Mouse (Mus musculus): Measurements from ENCODE around the gene Smox. TPM values are rescaled to one million over a fixed set of nuclear protein-coding genes. Genes with fewer than 3 reads are reported as not detected.
A peak's percentile ranks its signal among the peaks of the same experiment; 100 is the strongest.

Gene Smox
- polyA plus RNA-seq (2016; fragmentation: Nextera tagmentation; extraction: Ambion mirVana): 21.0 and 21.3 TPM in 2 replicates

DNA sequence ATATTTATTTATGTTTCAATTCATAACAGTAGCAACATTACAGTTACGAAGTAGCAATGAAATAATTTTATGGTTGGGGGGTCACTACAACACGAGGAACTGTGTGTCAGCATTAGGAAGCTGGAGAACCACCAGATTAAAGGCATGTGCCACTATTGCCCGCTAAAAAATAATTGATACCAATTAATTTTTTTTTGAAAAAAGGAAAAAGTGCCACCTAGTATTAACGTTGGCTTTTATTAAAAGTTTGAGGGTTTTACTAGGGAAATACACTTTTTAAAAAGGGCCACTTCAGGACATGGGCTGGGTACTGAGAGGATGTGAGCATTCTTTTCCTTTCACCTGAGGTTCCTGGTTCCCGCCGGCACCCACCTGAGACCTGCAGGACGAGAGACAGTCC, at the start of gene Smox:
Smox (plus strand) TSS at position 301 of the 400 bp plus-strand sequence.
- Histone ChIP-seq H3K4me1 (replicated peaks) (peaks cover 19% of the 10 kb centered on the region), H3K4me3 (peak within 1 kb of the TSS; percentile 85), H3K27me3 (replicated peaks) (no peaks in the 10 kb centered on the region), H3K36me3 (no peaks in the 10 kb centered on the region), H3K4me2 (peak within 1 kb of the TSS; percentile 97), H3K9ac (peak within 1 kb of the TSS; percentile 92), H3K9me3 (replicated peaks) (no peaks in the 10 kb centered on the region), H3K27ac (ENCODE audit: poor library complexity, severe bottlenecking) (peak within 1 kb of the TSS; percentile 61; the same call in 1 of the 2 replicates)
- ATAC-seq (ENCODE audit: insufficient number of reproducible peaks, low FRiP score): no peak
- 23% methylated on average over 7 of the region's 7 CpGs for WGBS

DNA sequence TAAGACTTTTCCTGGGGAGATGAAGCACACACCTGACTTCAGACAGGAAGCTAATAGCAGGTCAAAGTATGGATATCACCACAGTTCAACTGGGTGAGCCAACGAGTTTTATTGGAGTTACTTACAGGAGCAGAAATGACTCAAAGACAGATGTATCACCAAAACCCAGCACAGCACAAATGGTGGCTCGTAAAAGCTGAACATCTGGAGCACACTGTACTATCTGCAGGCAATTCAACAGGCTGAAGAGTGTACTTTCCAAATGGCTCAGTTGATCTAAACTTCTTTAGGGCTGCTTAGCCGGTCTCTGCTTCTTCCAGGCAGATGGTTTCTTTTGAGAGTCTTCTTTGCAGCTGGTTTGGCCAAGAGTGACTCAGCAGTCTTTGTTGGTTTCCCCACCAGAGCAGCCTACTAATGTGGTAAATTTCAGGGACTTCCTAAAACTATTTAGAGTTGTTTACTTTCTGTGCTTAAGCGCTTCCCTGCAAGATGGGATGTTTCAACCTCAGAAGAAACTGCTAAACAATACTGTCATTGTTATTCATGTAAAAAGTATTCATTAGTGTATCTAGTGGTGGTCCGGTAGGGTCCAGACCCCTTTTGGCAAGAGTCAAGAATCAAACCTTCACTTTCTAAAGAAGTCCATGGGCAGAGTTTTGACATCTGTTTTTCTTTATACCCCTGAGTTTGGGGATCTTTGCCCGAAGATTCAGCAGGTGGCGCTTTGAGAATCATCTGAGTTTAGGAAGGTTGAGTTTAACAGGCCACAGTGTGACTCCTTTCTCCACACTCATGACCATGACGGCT, 48.0 kb upstream of the Smox start:
- no peaks in the 10 kb centered on the region for H3K4me1 ChIP-seq (replicated peaks)
- no peak overlapping the region for H3K4me2 ChIP-seq
- 71% methylated on average over 8 of the region's 8 CpGs for WGBS
- H3K27me3 ChIP-seq (replicated peaks): peaks cover 6% of the 10 kb centered on the region; the same call in 1 of the 2 replicates
- H3K9ac ChIP-seq: no peak overlapping the region
- H3K36me3 ChIP-seq: no peaks in the 10 kb centered on the region
- H3K9me3 ChIP-seq (replicated peaks): no peaks in the 10 kb centered on the region
- no peak overlapping the region for H3K27ac ChIP-seq (ENCODE audit: poor library complexity, severe bottlenecking)
- no peak overlapping the region for H3K4me3 ChIP-seq
- ATAC-seq (ENCODE audit: insufficient number of reproducible peaks, low FRiP score): no peak

DNA sequence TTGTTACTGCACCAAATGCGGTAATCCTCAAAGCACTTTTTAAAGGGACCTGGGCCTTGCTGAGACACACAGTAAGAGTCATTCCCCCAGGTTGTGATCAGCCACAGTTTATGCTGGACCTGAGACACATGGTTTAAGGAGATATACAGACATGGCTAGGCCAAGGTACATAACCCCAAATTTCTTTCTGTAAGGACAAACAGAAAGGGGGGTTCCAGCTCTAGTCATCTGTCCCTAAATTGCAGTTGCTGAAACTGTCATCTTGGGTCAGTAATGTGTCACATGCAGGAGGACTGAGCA, 47.5 kb upstream of the Smox start:
- Histone ChIP-seq H3K36me3 (no peaks in the 10 kb centered on the region), H3K9ac (no peak overlapping the region), H3K27ac (ENCODE audit: poor library complexity, severe bottlenecking) (no peak overlapping the region), H3K4me3 (no peak overlapping the region), H3K27me3 (replicated peaks) (peaks cover 6% of the 10 kb centered on the region; the same call in 1 of the 2 replicates), H3K9me3 (replicated peaks) (no peaks in the 10 kb centered on the region), H3K4me1 (replicated peaks) (no peaks in the 10 kb centered on the region), H3K4me2 (no peak overlapping the region)
- no peak for ATAC-seq (ENCODE audit: insufficient number of reproducible peaks, low FRiP score)
- 60% methylated on average over 1 of the region's 1 CpGs for WGBS

DNA sequence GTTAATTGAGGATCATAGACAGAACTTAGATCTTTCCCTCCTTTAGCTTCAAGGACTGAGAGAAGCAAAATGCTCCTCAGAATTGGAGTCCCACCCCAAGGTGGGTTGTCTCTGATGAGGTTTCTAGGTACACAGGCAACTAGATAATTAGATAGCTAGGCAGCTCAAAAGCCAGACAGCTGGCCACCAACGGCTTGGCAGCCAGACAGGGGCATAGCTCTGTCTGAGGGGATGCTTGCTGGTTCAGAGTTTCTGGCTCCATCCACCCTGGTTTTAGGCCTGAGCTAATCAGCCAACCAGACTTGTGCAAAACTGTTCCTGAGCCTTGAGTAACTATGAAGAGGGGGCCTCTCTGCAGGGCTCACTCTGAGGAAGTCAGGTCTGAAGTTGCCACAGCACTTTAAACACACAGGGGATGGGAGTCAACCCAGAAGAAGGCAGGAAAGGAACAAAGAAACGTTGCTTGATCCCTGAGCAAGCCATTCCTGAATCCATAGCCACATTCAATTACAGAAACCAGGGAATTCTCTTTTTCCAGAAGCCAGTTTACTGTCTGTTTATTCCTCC, 44.8 kb upstream of the Smox start:
- H3K4me2 ChIP-seq: no peak overlapping the region
- ATAC-seq (ENCODE audit: insufficient number of reproducible peaks, low FRiP score): no peak
- H3K36me3 ChIP-seq: no peaks in the 10 kb centered on the region
- no peaks in the 10 kb centered on the region for H3K9me3 ChIP-seq (replicated peaks)
- no peaks in the 10 kb centered on the region for H3K4me1 ChIP-seq (replicated peaks)
- H3K27ac ChIP-seq (ENCODE audit: poor library complexity, severe bottlenecking): no peak overlapping the region
- H3K4me3 ChIP-seq: no peak overlapping the region
- 62% methylated on average over 2 of the region's 2 CpGs for WGBS
- H3K27me3 ChIP-seq (replicated peaks): peaks cover 6% of the 10 kb centered on the region; the same call in 1 of the 2 replicates
- no peak overlapping the region for H3K9ac ChIP-seq

- WGBS: 77% methylated on average over 8 of the region's 8 CpGs
- no peak overlapping the region for H3K4me2 ChIP-seq
- H3K4me3 ChIP-seq: no peak overlapping the region
- no peak overlapping the region for H3K9ac ChIP-seq
- peaks cover 6% of the 10 kb centered on the region; the same call in 1 of the 2 replicates for H3K27me3 ChIP-seq (replicated peaks)
- H3K4me1 ChIP-seq (replicated peaks): 0 out of 2 replicates have a peak, but pooled peaks cover 5% of the 10 kb centered on the region
- H3K9me3 ChIP-seq (replicated peaks): no peaks in the 10 kb centered on the region
- H3K27ac ChIP-seq (ENCODE audit: poor library complexity, severe bottlenecking): no peak overlapping the region
- no peaks in the 10 kb centered on the region for H3K36me3 ChIP-seq
- ATAC-seq (ENCODE audit: insufficient number of reproducible peaks, low FRiP score): no peak
Observed at GRCm38 (mm10) chr2:131447566-131448330, 43.5 kb upstream of the Smox start.

GRCm38 (mm10) chr2:131448353-131448752, 42.9 kb upstream of the Smox start:
- no peaks in the 10 kb centered on the region for H3K36me3 ChIP-seq
- peaks cover 6% of the 10 kb centered on the region; the same call in 1 of the 2 replicates for H3K27me3 ChIP-seq (replicated peaks)
- no peak overlapping the region for H3K27ac ChIP-seq (ENCODE audit: poor library complexity, severe bottlenecking)
- ATAC-seq (ENCODE audit: insufficient number of reproducible peaks, low FRiP score): no peak
- no peaks in the 10 kb centered on the region for H3K9me3 ChIP-seq (replicated peaks)
- no peak overlapping the region for H3K4me2 ChIP-seq
- no peak overlapping the region for H3K4me3 ChIP-seq
- no peak overlapping the region for H3K9ac ChIP-seq
- H3K4me1 ChIP-seq (replicated peaks): 0 out of 2 replicates have a peak, but pooled peaks cover 7% of the 10 kb centered on the region

- Histone ChIP-seq H3K9me3 (replicated peaks) (no peaks in the 10 kb centered on the region), H3K36me3 (no peaks in the 10 kb centered on the region), H3K4me1 (replicated peaks) (0 out of 2 replicates have a peak, but pooled peaks cover 7% of the 10 kb centered on the region), H3K4me3 (no peak overlapping the region), H3K27me3 (replicated peaks) (peaks cover 6% of the 10 kb centered on the region; the same call in 1 of the 2 replicates), H3K9ac (no peak overlapping the region), H3K27ac (ENCODE audit: poor library complexity, severe bottlenecking) (no peak overlapping the region), H3K4me2 (no peak overlapping the region)
- no peak for ATAC-seq (ENCODE audit: insufficient number of reproducible peaks, low FRiP score)
- 66% methylated on average over 5 of the region's 5 CpGs for WGBS
Observed at GRCm38 (mm10) chr2:131449720-131450119, 41.6 kb upstream of the Smox start.

DNA sequence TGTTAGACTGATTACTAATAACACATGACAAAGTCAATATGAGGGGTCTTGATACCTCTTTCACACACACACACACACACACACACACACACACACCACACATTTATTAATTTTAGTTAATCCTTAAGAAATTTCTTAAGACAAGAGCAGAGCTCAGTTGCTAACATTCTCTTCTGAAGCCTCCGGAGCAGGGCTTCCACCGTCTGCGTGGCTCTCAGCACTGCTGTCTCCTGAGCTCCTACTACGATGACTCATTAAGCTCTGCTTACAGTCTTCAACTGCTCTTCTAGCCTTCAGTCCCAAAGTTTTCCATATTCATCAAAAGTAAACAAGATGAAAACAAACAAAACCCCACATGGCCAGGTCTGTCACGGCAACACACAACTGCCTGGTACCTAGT, 40.8 kb upstream of the Smox start:
- H3K4me2 ChIP-seq: no peak overlapping the region
- 74% methylated on average over 5 of the region's 5 CpGs for WGBS

GRCm38 (mm10) chr2:131457728-131458127, 33.6 kb upstream of the Smox start:
- 60% methylated on average over 7 of the region's 7 CpGs for WGBS
- ATAC-seq (ENCODE audit: insufficient number of reproducible peaks, low FRiP score): no peak
- Histone ChIP-seq H3K27ac (ENCODE audit: poor library complexity, severe bottlenecking) (no peak overlapping the region), H3K9me3 (replicated peaks) (no peaks in the 10 kb centered on the region), H3K4me1 (replicated peaks) (0 out of 2 replicates have a peak, but pooled peaks cover 6% of the 10 kb centered on the region), H3K9ac (no peak overlapping the region), H3K4me2 (no peak overlapping the region), H3K4me3 (no peak overlapping the region), H3K36me3 (no peaks in the 10 kb centered on the region), H3K27me3 (replicated peaks) (no peaks in the 10 kb centered on the region)

More for the DNA sequence above, 40.8 kb upstream of the Smox start:
- no peak for ATAC-seq (ENCODE audit: insufficient number of reproducible peaks, low FRiP score)
- Histone ChIP-seq H3K27ac (ENCODE audit: poor library complexity, severe bottlenecking) (no peak overlapping the region), H3K4me3 (no peak overlapping the region), H3K27me3 (replicated peaks) (peaks cover 6% of the 10 kb centered on the region; the same call in 1 of the 2 replicates), H3K9me3 (replicated peaks) (no peaks in the 10 kb centered on the region), H3K4me1 (replicated peaks) (0 out of 2 replicates have a peak, but pooled peaks cover 7% of the 10 kb centered on the region), H3K36me3 (no peaks in the 10 kb centered on the region), H3K9ac (no peak overlapping the region)

DNA sequence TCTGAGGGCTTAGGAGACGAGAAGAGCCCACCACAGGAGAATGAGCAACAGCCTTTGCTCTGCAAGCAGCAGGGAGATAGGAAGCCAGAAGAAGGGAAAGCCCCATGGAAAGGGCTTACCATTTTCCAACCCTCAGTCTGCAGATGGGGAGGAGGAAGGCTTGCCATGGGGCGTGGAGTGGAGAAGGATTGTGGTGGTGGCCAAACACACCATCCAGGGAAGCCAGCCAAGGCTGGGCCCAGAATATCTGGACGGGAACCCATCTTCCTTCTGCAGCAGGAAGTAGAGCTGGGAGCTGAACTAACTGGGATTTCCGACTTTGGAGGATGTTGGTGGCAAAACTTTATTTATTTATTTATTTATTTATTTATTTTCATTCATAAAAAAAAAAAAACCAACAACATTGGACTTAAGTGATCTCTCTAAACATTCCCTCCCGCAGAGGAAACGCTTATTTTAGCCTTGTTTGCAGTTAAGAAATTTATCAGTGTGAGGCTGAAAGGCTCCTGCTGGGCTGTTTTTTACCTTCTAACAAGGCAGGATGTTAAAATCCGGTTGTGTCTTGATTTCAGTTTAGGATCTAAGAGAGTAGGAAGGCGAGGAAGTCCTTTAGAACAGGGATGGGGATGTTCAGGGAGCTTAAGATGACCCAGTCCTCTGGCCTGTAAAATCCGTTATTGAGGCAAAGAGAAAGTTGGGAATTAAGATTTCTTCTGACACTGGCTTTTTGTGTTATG, 30.2 kb upstream of the Smox start:
- Histone ChIP-seq H3K4me2 (no peak overlapping the region), H3K9me3 (replicated peaks) (peaks cover 3% of the 10 kb centered on the region; the same call in 1 of the 2 replicates), H3K27ac (ENCODE audit: poor library complexity, severe bottlenecking) (peak overlapping the region; percentile 57), H3K36me3 (no peaks in the 10 kb centered on the region), H3K4me1 (replicated peaks) (0 out of 2 replicates have a peak, but pooled peaks cover 5% of the 10 kb centered on the region), H3K4me3 (no peak overlapping the region), H3K27me3 (replicated peaks) (no peaks in the 10 kb centered on the region), H3K9ac (no peak overlapping the region)
- WGBS: 45% methylated on average over 9 of the region's 9 CpGs
- ATAC-seq (ENCODE audit: insufficient number of reproducible peaks, low FRiP score): no peak

Data from heart, embryonic 12.5 days (tissue).